Mouse (Mus musculus) liver, adult 2 months (tissue): ENCODE measurements around the gene Ccr2.

Source experiments
- CTCF ChIP-seq: fragments of 200-500 bp; IDR thresholded peaks from 2 replicates; pipeline ENCODE4 v1.5.1; 2011; ENCODE audit warnings: low read depth, low read length, control low read depth
- POLR2A ChIP-seq: fragments of 200-500 bp; IDR thresholded peaks from 2 replicates; pipeline ENCODE4 v1.6.1; 2011; ENCODE audit warnings: low read length, control low read depth; ENCODE audit not compliant: insufficient read depth; ENCODE audit errors: extremely low read depth

GRCm38 (mm10) chr9:124103199-124103598 lies 1.4 kb downstream of the Ccr2 start:
- no peak for TF ChIP-seq CTCF
- TF ChIP-seq POLR2A = no peak
